Mouse (Mus musculus): Measurements from ENCODE around the gene Mael.

The Mael gene

DNA sequence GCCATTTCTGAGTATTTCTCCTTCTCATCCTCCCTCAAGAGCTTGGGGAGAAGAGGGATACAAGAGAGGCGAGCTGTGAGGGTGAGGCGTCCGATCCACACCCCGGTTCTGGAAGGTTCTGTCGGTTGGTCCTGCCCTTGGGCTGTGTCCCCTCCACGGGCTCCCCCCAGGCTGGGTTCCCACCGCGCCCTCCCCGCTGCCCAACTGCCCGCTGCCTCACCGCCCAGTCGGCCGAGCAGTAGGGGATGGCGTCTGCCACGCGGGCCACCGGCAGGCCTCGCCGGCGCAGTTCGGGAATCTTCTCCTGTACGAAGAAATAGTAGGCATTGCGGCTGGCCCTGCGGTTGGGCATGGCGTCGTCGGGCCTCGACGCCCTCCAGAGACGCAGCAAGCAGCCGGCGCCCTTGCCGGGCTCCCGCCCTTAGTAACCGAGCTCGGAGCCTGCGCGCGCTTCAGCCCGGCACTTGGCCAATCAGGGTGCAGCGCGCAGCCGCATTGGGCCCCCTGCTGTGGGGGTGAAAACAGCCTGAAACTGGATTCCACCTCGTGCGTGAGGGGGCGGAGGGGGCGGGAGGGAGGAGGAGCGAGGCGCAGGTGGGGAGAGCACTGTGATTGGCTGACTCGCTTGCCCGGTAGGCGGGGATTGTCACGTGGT, at the start of gene Mael:
Gene Mael (minus strand): TSS at position 433 of the 655 bp plus-strand sequence.
- DNase-seq (ENCODE audit: low read depth, low spot score), result no peak

GRCm38 (mm10) chr1:166286231-166286630, 47.7 kb upstream of the Mael start:
- no peak for DNase-seq (ENCODE audit: low read depth, low spot score)

DNA sequence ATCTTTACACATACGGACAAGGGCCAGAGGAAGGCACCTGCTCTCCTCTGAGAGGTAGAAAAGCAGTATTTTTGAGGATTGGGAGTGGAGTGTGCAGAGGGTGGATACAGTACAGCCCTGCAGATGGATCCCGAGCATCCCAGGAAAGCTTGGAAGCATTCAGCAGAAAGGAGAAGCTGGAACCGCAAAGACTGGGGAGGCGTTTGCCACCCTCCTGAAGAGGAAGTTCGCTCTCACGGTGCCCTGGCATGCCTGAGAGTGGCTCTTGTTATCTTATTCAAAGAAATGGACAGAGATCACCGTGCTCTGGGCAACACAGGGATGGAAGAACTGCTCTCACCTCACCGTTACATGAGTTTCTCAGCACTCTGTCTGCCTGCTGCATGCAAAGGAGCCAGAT, 45.8 kb upstream of the Mael start:
- DNase-seq (ENCODE audit: low read depth, low spot score), result no peak

GRCm38 (mm10) chr1:166283451-166283850, 44.9 kb upstream of the Mael start:
- no peak for DNase-seq (ENCODE audit: low read depth, low spot score)

DNA sequence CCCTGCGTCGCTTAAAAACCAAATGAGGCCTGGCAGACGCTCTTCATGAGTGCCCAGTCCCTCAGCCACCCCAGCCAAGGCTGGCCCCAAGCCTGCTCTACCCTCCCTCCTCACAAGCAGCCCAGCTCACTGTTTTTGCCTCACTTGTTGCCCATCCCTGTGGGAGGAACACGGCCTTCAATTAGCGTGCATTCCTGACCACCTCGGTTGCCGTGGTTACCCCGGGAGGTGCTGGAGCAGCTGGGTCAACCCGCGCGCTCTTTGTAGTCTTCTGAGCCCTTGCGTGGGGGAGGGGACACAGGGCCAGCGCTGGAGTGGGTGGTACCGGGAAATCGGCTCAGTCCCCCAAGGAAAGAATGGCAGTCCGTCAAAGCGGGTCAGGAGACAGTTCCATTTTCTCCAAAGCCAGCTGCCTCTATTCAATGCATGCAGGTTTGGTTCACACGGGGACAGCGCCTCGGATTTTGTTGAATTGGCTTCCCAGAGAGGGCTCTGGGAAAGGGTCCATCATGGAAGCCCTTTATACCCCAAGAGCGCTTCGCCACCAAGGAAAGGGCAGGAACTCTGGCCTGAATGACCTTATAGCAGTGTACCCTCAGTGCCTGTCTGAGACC, 44.2 kb upstream of the Mael start:
- DNase-seq (ENCODE audit: low read depth, low spot score), result no peak

GRCm38 (mm10) chr1:166281836-166282235, 43.3 kb upstream of the Mael start:
- DNase-seq (ENCODE audit: low read depth, low spot score), result no peak

DNA sequence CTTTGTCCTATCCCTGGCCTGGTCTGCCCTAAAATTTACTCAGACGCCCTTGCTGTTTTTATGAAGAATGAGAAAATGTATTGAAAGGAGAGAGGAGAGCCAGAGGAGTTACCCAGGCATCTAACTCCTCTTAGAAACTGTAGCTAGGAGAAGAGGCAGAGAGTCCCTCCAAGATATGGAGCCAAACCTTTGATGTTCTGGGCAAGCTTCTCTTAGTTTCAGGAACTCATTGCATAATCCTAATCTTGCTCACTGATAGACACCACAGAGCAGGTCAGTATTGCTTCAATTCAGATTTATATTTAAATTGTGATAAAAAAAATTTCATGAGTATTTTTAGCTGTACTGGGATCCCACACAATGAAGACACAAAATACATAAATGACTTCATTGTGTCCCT, 42.7 kb upstream of the Mael start:
- no peak for DNase-seq (ENCODE audit: low read depth, low spot score)

GRCm38 (mm10) chr1:166280566-166280965, 42.0 kb upstream of the Mael start:
- no peak for DNase-seq (ENCODE audit: low read depth, low spot score)

DNA sequence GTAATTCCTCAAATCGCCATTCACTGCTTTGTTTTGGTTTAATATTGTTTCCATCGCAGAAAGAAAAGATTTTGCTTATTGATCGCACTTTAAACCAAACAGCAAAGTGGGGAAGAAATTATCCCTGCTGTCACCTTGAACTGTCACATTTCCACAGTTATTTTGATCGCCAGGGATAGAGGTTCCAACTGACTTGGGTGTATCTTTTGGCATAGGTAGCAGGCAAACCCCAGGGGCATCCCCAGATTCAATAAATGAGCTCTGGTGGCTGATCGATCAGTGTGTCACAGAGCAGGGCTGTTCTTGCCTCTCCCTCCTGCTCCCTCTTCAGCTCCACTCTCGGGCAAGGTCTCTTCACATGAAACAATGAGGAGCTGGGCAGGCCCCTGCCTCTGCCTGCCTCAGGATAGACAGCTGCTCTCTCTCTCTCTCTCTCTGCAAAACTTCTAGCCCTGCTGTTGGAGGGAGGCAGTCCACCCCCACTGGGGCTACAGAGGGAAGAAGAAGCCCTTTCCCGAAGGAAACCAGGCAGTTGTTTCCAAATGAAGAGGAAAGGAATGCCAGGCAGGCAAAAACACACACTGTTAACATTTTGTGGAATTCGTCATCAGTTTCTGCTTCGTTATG, 41.1 kb upstream of the Mael start:
- DNase-seq (ENCODE audit: low read depth, low spot score), result no peak

DNA sequence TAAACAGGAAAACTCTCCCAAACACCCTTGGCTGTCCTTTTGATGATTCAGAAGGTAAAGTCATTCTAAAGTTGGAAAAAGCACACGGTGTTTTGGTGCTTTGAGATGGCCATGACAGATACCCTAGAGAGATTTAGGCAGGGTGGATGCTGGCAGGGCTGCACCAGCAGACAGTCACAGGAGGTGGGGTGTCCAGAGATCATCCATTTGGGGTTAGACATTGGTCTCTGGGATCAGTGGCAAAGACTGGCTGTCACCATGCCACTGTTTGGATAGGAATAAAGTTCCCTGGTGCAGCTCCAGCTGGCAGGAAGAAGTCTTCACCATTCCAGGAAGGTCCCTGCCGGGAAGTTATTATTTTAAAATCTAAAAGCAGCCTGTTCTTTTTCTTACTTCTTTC, 40.2 kb upstream of the Mael start:
- DNase-seq (ENCODE audit: low read depth, low spot score), result no peak

DNA sequence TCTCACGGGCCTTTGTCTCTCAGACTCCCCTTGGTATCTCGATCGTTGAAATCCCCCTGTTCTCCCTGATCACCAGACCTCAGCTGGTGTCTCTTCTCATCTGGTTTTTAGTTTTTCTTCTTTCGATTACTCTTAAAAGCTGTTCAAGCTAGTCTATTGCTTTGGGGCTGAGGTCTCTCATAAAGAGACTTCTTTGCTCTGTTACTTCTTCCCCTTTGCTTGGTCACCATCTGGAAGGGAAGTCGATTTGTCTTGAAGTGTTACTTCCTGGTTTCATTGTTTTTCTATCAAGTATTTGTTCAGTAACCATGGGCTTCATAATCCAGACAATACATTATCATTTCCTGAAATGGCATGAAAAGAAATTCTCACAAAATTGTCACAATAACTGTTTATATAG, 29.7 kb upstream of the Mael start:
- no peak for DNase-seq (ENCODE audit: low read depth, low spot score)

DNA sequence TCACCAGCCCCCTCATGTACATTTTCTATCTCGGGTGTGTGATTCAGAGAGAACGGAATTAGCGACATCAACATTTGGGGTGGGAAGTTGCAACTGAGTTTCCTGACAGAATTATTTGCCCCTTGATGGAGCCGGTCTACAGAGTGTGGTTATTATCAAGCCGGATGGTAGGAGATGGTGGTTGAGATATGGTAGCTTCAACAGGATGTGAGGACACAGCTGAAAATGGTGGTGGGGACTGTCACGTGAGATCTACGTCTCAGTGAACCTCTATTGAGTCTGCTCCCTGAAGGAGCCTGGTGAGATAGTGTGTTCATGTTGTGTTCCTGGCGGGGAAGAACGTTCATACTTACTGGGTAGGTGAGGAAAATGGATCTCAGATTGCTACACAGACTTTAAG, 28.4 kb upstream of the Mael start:
- DNase-seq (ENCODE audit: low read depth, low spot score), result no peak

DNA sequence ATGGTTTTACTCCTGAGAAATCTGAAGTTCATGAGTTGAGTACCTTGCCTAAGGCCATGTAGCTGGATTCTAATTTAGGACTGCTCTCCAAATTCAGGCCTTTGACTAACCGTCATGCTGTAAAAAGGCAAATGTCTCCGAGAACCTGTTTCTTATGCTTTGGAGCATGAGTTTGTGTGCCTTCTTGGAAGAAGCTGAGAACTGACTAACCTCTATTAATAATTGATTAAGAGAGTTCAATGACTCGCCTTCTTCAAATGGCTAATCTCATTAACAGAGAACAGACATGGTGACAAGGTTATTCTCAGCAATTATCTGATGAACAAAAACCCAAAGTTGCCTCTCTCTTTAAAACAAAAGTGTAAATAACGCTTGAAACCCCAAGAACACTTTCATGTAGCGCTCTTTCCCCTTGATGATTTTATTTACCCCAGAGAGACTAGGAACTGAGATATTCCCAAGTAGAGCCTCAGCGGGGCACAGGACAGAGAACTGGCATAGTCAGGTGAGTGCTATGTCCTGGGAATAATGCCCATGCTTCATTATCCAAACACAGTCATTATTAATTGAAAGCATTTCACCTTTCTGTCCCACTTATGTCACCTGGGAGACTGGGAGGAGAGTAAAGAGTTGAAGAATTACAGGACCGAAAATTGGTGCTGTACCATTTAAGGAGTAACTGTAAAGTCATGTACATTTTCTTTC, 27.6 kb upstream of the Mael start:
- DNase-seq (ENCODE audit: low read depth, low spot score), result no peak

- no peak for DNase-seq (ENCODE audit: low read depth, low spot score)
Measured at GRCm38 (mm10) chr1:166259526-166259925, 21.0 kb upstream of the Mael start.

DNA sequence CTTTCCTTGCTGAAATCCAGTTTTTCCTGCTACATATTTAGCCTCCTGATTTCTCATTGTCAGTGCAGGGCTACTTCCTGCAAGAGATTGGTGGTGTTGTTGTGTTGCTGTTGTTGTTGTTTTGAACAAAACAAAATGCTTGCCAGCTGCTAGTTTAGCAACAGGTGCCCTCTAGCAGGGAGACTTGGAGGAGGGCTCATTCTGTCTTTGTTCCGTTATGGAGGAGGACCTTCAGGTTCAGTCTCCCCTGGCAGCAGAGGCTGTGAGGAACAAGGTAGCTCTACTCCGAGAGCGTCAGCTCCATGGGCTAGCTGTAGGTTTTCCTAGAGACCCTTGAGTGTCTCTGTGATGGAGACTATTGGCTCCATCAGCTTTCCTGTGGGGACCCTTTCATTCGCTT, 18.4 kb upstream of the Mael start:
- no peak for DNase-seq (ENCODE audit: low read depth, low spot score)

DNA sequence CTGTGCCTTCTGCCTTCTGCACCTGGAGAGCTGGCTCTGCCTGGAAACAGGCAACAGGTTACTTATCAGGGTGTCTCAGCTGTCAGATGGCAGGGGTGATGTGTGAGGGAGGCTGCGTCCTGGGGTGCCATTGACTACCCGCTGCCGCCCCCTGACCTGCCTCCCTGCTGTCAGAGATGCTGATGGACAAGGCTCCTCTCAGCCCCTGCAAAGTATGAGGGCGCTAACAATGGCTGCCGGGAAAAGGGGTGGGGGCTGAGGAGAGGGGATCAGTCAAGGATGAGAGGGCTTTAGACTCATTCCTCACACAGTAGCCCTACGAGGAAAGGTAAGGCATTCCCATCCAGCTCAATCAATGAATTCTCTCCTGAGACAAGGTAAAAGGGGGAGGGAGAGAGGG, 17.8 kb upstream of the Mael start:
- no peak for DNase-seq (ENCODE audit: low read depth, low spot score)

DNA sequence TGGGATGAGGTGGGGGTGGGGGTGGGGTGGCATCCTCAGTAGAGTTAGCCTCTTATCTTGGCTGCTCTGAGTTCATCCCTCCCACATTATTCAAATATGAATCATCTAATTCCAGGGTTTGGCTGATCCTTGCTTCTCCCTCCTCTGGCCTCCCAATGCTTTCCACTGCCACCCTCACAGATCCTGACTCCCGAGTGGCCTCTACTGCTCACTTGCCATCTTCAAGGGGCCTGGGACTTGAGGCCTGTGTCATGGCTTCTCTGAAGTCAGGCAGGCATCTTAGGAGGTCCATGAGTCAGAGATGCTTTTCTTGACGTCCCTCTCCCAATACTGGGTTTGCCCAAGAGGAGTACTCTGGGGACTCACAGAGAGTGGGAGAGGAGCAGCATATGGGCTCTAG, 17.1 kb upstream of the Mael start:
- DNase-seq (ENCODE audit: low read depth, low spot score), result peak; percentile 83

GRCm38 (mm10) chr1:166255091-166255490, 16.5 kb upstream of the Mael start:
- DNase-seq (ENCODE audit: low read depth, low spot score), result no peak

DNA sequence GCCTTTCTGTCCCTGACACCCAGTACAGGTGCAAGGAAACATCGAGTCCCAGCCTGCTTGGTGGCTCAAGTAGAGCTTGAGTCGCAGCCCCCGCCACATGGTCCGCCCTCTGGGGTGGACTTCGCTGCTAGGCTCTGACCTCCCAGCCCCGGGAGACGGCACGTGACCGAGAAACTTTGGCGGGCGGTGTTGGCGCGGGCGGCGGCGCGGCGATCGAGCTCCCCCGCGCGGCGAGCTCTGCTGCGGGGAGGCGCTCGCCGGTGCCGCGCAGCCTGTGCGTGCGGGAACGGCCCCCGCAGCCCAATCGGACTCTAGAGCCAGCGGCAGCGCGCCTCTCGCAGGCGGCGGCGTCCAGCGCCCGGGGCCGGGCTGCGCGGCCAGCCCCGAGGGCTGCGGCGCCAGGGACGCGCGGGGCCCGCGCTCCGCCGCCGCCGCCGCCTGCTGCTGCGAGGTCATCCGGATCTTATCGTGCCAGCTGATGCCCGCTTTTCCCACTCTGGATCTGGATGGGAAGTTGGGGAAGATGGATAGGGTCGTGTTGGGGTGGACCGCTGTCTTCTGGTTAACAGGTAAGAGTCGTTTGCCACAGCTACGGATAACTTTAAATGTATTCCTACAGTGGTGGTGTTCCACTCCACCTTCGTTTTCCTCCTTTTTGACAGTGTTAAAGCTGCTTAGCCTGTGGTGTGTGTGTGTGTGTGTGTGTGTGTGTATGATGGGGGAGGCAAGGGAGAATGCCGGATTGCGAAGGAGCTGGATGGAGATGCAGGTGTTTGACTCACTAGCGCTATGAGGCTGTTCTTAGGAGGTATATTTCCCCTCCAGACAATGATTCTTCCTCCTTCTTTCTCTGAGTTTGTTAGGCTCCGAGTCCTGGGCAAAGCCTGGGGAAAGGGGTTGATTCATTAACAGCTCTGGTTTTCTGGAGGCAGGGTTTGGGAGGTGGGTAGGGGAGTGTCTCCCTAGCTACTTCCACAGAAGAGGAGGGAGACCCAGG, 15.6 kb upstream of the Mael start, which contains the start of gene Ildr2:
Gene Ildr2 (plus strand): TSS at position 242 of the 997 bp plus-strand sequence.
- no peak for DNase-seq (ENCODE audit: low read depth, low spot score)

DNA sequence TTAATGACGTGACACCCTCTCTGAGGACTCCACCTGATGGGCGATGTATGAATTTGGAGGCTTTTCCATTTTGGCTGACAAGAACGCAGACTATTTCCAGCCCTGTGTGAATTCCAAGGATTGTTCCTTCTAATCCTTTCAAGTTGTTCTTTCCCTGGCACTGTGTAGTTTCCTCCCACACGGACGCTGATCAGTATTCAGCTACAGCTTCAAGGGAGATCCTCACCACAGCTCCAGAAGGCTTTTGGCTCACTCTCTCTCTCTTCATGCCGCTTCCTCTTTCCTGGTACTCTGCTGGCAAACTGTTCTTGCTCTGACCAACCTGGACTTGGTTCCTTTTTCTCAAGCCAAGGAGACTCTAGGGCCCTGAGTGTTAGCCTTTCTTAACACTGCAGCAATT, 5.7 kb upstream of the Mael start:
- DNase-seq (ENCODE audit: low read depth, low spot score), result no peak

GRCm38 (mm10) chr1:166214181-166214580, 24.4 kb downstream of the Mael start:
- DNase-seq (ENCODE audit: low read depth, low spot score), result peak; percentile 28

Data from 3T3-L1 (cell line).